Mouse (Mus musculus) brain, adult 2 months (tissue): ENCODE measurements at regions not wholly inside any gene's neighbourhood (a gene's known extent, or its start where the extent isn't known, plus 50 kb on each side); places are given as distances from the start of the nearest gene placed in this dataset.

Experiments used
- DNase-seq: peaks from one replicate; pipeline ENCODE4 v3.0.0; 2011; ENCODE audit warnings: low read depth, low spot score

DNA sequence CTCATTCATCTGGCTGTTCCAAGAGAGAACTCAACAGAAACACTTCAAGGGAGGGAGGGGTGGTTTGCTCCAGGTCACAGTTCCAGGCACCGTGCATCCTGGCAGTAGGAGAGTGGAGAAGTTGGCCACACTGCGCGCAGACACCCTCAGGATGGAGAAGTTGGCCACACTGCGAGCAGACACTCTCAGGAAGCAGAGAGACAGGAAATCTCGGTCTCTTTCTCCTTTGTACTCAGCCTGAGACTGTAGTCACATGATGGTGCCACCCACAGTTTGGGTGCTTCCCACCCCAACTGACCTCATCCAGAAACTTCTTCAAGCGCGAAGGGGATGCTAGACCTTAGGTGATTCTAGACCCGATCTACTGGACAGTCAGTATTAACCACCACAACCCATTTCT lies 170.4 kb downstream of the Bcl11b start:
- DNase-seq: no peak

DNA sequence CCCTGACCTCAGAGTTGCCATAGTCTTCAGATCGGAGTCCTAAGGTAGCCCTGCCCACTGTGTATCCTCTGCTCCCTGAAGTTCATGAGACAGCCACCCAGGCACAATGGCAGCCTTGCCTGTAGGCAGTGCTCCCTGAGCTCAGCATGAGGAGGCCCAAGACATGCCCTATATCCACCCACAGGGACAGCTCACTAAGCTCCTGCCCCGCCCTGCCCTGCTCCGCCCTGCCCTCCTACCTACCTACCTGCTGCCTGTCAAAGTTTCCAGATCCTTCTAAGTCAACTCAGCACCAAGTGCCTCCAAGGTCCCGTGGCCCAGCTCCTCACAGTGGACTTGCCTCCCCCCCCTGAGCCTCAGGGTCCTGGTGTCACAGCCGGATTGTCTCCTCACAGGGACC lies 168.9 kb downstream of the Bcl11b start:
- DNase-seq: peak; percentile 16

DNA sequence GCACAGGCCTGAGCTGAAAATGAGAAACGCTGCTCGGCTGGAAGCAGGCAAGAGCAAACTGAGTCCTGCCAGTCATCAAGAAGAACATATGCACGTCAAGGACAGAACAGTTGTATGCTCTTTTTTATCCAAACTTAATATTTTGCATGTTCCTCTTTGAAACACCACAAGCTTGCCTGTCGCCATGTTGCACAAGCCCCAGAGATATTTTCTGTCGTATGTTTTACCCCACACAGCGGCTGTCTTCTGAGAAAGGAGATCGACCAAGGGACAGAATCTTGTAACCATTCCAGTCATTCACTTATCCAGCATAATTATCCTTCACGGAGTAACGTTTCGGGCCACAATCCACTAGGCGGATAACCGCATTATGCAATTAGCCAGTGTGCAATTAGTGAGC lies 165.7 kb downstream of the Bcl11b start:
- DNase-seq: peak; percentile 12

DNA sequence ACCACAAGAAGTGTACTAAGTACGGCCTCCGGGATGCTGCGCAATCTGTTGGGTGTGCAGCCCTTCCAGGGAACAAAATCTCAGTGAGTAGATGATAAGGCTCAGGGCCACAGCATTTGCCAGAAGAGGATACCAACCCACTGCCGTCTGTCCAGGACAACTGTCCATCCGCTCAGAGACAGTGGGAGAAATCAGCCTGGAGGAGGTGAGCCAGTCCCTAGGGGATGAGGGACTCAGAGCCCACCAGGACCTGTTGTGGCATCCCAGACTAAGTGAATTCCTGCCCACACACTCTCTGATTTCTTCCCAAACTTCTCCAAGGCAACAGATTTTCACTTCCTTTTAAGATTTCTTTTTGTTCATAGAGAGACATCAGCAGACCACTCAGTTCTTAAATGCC lies 158.8 kb downstream of the Bcl11b start:
- DNase-seq: peak; percentile 29

DNA sequence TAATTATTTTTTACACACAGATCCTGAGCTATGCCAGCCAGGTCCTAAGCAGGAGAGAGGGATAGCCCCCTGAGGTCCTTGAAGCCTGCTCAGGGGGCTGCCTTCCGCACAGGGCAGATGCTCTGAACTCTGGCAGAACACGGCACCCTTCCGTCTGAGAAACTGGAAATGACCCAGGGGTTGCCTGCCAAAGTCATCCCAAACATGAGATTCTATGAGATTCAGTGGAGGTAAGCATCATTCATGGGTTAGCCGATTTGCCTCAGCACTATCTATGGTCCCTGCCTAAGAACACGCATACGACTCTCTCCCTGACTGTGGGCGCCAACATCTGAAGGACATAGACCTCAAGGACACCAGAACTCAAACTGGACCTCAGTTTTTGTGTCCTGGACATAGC lies 152.8 kb downstream of the Bcl11b start:
- DNase-seq: no peak

DNA sequence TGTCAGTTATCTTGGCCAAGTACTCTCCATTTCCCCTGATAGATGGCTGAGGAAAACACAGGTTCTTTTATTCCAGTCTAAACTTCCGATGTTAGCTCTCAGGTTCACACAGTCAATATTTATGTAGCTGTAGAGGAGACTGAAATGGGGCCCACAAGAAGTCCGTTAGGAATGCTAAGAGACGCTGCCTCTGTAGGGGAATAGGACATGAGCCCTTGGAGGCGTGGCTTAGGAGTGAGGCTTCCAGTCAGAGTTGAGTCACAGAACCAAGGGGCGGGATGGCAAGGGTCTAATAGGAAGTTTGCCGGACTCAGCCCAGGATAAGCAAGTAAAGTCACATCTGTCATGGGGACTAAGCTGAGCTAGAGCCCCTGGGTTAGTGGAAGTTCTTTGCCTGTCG lies 150.5 kb downstream of the Bcl11b start:
- DNase-seq: no peak

DNA sequence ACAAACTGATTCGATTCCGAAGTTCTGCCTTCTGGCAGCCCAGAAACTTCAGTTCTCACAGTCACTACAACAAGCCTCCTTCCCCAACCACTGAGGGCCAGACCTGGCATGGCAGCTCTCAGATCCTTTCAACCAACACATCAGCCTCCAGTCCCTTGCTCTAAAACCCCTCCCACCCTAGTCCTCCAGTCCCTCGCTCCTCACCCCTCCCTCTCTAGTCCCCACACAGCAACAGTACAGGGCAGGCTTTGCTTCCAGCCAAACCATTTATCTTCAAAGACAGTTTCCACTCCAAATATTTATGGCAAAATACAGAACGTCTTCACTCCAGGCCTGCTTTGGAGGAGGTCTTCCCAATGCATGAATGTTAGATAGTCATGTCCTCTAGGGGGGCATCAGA lies 147.9 kb downstream of the Bcl11b start:
- no peak for DNase-seq

DNA sequence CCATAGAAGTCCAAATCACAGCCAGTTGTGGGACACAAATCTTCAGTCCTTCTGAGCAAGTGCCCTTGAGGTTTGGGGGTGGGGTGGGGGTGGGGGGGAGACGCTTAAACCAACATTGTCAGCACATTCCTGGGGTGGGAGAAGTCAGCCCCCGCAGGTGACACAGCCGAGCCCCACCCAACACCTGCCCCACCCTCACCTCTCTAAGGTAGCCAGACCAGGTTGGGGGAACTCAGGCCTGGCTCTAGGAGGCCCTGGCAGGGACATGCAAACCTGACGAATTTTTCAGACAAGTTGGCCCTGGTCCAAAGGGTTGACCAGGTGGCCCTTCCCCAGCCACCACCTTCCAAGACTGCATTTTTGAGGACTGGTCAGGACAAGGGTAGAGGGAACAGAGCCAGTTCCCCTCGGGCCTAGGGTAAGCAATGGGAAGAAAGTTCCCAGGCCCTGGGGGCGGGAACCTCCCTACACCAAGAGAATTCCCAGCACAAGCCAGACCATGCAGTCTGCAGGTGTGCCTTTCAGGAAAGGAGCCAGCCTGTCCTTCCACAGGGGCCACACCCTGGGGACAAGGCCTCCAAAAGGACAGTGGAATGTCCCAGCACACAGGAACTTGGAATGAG lies 146.9 kb downstream of the Bcl11b start:
- no peak for DNase-seq

DNA sequence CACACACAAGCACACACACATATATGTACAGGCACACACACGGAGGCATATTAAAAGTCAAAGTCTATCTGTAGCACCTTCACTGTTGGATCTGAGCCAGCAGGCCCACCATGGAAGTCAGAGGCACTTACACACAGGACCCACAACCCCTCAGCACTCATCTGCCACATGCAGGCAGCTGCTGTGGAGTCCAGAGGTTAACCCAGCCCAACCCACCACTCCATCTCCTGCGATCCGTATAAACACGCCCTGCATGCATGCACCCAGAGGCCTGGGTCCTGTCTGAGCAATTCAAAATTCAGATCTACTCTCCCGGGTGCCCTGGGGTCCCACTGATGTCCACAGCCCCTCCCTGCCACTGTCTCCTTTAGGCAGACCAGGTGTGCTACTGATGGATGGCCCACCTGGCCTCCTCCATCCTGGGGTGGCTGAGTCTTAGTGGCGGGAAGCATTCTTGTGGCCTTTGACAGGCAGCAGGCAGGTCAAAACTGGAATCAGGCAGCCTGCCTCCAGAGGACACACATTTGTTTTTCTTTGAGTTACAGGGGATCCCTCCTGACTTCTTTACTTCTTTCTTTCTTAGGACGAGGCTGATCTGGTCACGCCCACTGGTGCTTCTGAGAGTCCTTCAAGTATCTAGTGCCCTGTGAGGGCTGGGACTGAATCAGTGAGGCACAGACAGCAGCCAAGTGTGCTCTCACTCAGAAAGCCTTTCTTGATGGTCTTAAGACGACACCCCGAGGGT lies 144.7 kb downstream of the Bcl11b start:
- DNase-seq: no peak

DNA sequence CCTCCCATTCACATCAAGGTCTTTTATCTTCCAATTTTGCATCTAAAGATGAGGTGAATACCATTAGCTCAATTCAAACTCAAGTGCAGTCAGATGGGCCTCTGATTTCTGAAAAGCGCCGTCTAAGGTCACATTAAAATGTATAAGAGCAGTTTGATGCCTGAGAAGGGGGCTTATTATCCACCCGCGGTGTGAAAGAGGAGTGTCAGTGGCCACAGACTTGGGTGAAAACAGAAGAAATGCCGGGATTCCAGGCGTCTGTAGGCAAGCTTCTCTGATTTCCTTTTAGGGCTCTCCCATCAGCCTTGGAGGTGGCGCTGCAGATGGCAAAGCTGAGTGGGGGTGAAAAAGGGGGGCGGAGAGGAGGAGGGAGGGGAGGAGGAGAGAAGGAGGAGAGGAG lies 143.7 kb downstream of the Bcl11b start:
- peak; percentile 15 for DNase-seq

DNA sequence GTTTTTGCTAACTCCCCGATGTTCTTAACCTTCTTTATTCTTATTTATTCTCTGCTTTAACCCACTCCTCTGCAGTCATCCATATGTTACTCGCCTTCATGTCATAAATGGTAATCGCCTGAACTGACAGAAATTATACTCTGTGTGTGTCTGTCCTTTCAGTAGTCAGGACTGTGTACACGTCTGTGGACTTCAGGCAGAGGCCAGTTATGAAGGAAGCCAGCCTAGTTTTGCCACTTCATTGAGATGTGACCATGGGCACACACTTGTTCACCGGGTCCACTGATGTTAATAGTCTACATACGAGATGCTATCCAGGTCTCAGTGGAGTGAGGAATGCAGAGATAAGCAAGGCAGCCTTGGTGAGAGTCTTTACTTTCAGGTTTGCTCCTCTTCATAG lies 143.0 kb downstream of the Bcl11b start:
- DNase-seq: no peak
